Mouse (Mus musculus) lung, embryonic 14.5 days (tissue): ENCODE results near the gene Terf2. TPM values are rescaled to one million over a fixed set of nuclear protein-coding genes. Genes with fewer than 3 reads are reported as not detected.
A peak's percentile ranks its signal among the peaks of the same experiment; 100 is the strongest.

ENCODE experiments used
- ATAC-seq: fragments of 200-750 bp; cut with Nextera tagmentation; 2 replicates; pipeline ENCODE4 v1.8.0; 2017; ENCODE audit warnings: mild to moderate bottlenecking, moderate TSS enrichment, moderate library complexity; ENCODE audit not compliant: insufficient read depth
- DNase-seq: peaks from one replicate; pipeline ENCODE4 v3.0.0-alpha.2; 2015
- H3K27ac ChIP-seq: fragments of 300-500 bp; sonication (generic); 2 replicates; pipeline ENCODE4 v1.5.1; 2014; ENCODE audit warnings: low read depth, mild to moderate bottlenecking, moderate library complexity
- H3K27me3 ChIP-seq: fragments of 300-500 bp; sonication (generic); 2 replicates; pipeline ENCODE4 v1.6.1; 2014; ENCODE audit warnings: low read length, control low read depth; ENCODE audit not compliant: insufficient read depth
- H3K36me3 ChIP-seq: fragments of 300-500 bp; sonication (generic); 2 replicates; pipeline ENCODE4 v1.6.1; 2014; ENCODE audit warnings: control low read depth; ENCODE audit not compliant: insufficient read depth
- H3K4me1 ChIP-seq: fragments of 300-500 bp; sonication (generic); 2 replicates; pipeline ENCODE4 v1.6.1; 2014; ENCODE audit warnings: antibody characterized with exemption, control low read depth; ENCODE audit not compliant: insufficient read depth
- H3K4me2 ChIP-seq: fragments of 300-500 bp; sonication (generic); 2 replicates; pipeline ENCODE4 v1.6.1; 2014; ENCODE audit warnings: mild to moderate bottlenecking
- H3K4me3 ChIP-seq: fragments of 300-500 bp; sonication (generic); 2 replicates; pipeline ENCODE4 v1.5.1; 2014; ENCODE audit warnings: low read depth, low read length
- H3K9ac ChIP-seq: fragments of 300-500 bp; sonication (generic); 2 replicates; pipeline ENCODE4 v1.6.1; 2014
- H3K9me3 ChIP-seq: fragments of 300-500 bp; sonication (generic); 2 replicates; pipeline ENCODE4 v1.6.1; 2016; ENCODE audit warnings: low read depth, low read length, control low read depth
- CTCF ChIP-seq: IDR thresholded peaks from 2 replicates; pipeline ENCODE4 v1.5.1; 2016; ENCODE audit warnings: antibody characterized with exemption, low read depth
- WGBS: fragments of 180-500 bp; shearing (Covaris S2); extraction: QIAGEN DNeasy Blood & Tissue Kit; methylation state at CpG from one replicate; pipeline ENCODE4 v1.1.7; 2014; 5-methylcytosine and 5-hydroxymethylcytosine counted together
- polyA plus RNA-seq: library from polyadenylated mRNA; unstranded; fragments of >200 nt; fragmentation: Nextera tagmentation; extraction: Ambion mirVana; gene quantifications from 2 replicates; pipeline ENCODE4 v1.2.1, GENCODE M21; 2014

Terf2 gene
- polyA plus RNA-seq, 1 experiment from 2014 or later, result 14.7 TPM

DNA sequence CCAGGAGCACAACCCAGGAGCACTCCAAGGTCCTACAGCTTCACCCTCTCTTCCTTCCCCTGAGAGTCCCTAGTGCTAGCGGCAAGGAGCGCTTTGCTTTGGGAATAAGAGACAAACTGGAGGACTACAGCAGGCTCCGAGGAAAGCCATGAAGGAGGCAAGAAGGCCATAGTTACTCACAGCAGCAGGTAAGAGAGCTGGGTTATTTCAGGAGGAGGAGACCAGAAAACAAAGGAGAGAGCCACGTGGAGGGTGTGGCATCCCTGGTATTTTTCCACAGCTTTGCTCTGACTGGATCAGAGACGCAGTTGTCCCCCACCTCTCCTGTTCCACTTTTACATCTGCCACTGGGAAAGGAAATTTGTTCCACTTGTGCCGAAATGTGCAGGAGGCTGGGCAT, 37.5 kb upstream of the Terf2 start:
- Histone ChIP-seq H3K27ac (no peak overlapping the region), H3K9me3 (no peaks in the 10 kb centered on the region), H3K4me2 (no peak overlapping the region), H3K36me3 (no peaks in the 10 kb centered on the region), H3K4me3 (no peak overlapping the region), H3K4me1 (0 out of 2 replicates have a peak, but pooled peaks cover 2% of the 10 kb centered on the region), H3K27me3 (no peaks in the 10 kb centered on the region), H3K9ac (no peak overlapping the region)
- ATAC-seq (no peak), DNase-seq (no peak)
- no peak for TF ChIP-seq CTCF
- 53% methylated on average over 6 of the region's 6 CpGs for WGBS

DNA sequence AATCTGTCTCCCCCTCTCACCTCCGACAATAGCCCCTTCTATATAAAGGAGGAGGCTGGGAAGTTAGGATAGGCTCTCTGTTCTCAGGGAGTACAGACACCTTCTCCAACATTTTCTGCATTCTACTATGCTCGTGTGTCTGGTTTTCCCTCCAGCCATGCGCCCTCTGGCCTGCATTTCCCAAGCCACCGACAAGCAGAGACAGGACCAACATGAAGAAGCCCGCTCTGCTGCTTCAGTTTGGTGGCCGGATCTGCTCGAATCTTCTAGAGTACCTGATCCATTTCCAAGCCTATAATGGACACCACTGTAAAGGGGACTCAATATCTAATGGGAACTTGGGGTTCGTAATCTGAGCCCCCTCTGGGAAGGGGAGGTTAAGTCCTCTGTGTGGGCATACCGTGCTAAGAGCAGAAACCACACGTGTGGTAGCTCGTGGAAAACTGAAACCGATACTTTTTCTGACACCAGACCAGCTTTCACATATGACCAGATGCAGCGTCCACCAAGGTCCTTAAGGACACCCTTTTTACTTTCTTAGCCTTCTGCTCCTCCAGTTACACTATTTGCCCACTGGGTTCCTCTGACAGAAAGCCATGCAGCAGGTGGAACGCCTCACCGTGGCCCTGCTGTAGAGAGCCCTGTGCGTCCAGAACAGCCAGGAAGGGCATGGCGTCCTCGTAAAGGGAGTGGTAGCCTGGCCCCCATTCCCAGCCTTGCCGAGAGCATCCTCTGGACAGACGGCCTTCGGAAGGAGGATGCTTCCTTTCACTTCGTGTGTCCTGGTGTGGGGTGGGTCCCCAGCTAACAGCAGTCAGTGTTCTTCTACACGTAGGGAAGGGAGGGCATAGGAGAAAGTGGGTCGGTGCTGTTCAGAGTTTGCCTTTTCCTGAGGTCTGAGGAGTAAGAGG, 36.5 kb upstream of the Terf2 start:
- no peak for DNase-seq
- no peaks in the 10 kb centered on the region for H3K27me3 ChIP-seq
- no peak overlapping the region for H3K4me3 ChIP-seq
- no peaks in the 10 kb centered on the region for H3K9me3 ChIP-seq
- H3K4me1 ChIP-seq, result 0 out of 2 replicates have a peak, but pooled peaks cover 2% of the 10 kb centered on the region
- H3K27ac ChIP-seq, result no peak overlapping the region
- ATAC-seq, result no peak
- 73% methylated on average over 24 of the region's 24 CpGs for WGBS
- H3K4me2 ChIP-seq, result no peak overlapping the region
- H3K36me3 ChIP-seq, result no peaks in the 10 kb centered on the region
- TF ChIP-seq CTCF, result no peak
- H3K9ac ChIP-seq, result no peak overlapping the region

DNA sequence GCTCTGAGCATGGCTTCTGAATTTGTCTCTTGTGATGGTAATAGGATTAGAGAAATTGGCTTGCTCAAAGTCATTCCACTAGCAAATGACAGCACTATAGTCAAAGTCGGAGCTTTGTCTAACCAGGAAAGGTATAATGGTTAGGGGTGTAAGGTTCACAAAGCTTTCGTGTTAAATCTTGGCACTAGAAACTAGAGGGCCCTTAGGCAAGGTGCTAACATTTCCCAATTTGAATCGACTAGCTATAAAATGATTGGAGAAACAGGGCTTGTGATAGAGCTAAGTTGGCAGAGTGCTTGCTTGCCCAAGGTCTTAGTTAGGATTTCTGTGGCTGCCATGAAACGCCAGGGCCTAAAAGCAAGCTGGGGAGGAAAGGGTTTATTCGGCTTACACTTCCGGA, 33.7 kb upstream of the Terf2 start:
- DNase-seq, result no peak
- H3K4me1 ChIP-seq, result 0 out of 2 replicates have a peak, but pooled peaks cover 2% of the 10 kb centered on the region
- no peak overlapping the region for H3K9ac ChIP-seq
- H3K4me3 ChIP-seq, result no peak overlapping the region
- ATAC-seq, result no peak
- WGBS, result 75% methylated on average over 6 of the region's 6 CpGs
- no peaks in the 10 kb centered on the region for H3K27me3 ChIP-seq
- H3K4me2 ChIP-seq, result no peak overlapping the region
- peak overlapping the region; percentile 15; the same call in 1 of the 2 replicates for H3K27ac ChIP-seq
- no peaks in the 10 kb centered on the region for H3K9me3 ChIP-seq
- H3K36me3 ChIP-seq, result no peaks in the 10 kb centered on the region
- no peak for TF ChIP-seq CTCF

DNA sequence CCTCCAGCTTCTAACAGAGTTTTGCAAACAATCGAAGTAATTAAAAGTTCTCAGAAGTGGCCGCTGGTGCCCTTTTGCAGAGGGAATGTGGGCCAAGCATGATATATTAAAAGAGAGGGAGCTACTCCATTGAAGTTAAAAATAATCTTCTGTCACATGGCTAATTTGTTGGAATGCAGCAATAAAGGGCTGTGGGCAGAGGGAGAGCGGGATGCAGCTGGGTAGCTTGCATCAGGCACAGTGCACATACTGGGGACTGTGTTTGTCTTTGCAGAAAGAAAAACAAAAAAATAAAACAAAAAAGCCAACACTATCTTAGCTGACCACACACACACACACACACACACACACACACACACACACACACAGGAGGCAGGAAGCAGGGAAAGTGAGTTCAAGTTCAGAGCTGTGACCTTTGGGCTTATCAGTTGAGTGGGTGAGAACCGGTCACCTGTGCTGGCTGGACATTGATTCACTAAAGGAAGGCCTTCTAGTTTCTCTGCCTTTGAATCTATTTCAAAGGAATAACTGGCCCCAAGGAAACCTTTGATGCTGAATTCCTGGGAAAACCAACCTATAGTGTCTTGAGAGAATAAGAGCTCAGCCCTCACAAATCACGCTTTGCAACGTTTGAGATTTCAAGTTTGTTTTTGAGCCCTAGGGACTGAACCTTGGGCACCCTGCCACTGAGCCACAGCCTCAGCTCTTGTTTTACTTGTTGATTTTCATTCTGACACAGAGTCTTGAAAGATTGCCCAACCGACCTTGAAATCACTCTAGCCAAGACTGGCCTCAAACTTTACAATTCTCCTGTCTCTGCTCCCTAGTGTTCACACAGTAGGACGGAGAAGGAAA, 33.1 kb upstream of the Terf2 start:
- no peak overlapping the region for H3K9ac ChIP-seq
- TF ChIP-seq CTCF, result no peak
- ATAC-seq, result peak; percentile 56; the same call in 1 of the 2 replicates
- 0 out of 2 replicates have a peak, but pooled peaks cover 2% of the 10 kb centered on the region for H3K4me1 ChIP-seq
- 33% methylated on average over 8 of the region's 8 CpGs for WGBS
- no peak overlapping the region for H3K4me2 ChIP-seq
- H3K36me3 ChIP-seq, result no peaks in the 10 kb centered on the region
- H3K4me3 ChIP-seq, result no peak overlapping the region
- H3K9me3 ChIP-seq, result no peaks in the 10 kb centered on the region
- peak overlapping the region; percentile 15; the same call in 1 of the 2 replicates for H3K27ac ChIP-seq
- no peaks in the 10 kb centered on the region for H3K27me3 ChIP-seq
- peak; percentile 47 for DNase-seq

DNA sequence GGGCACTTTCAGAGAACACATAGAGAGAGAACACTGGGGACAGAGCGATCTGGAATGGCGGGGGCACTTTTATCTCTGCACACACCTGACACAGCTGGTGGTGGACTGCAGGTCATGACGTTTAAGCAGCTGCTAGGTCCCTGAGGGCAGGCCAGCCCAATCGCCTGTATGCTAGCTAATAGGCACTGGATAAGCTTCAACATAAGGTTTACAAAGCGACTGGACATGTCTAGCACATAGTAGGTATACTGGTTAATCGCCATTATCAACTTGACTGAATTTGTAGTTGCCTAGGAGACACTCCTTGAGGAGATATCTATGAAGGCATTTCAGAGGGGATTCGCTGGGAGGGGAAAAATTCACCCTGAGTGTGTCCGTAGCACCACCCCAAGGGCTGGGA, 28.0 kb upstream of the Terf2 start:
- H3K36me3 ChIP-seq, result no peaks in the 10 kb centered on the region
- H3K27me3 ChIP-seq, result no peaks in the 10 kb centered on the region
- no peak overlapping the region for H3K4me2 ChIP-seq
- WGBS, result 59% methylated on average over 8 of the region's 8 CpGs
- no peak overlapping the region for H3K4me3 ChIP-seq
- H3K27ac ChIP-seq, result no peak overlapping the region
- no peak for TF ChIP-seq CTCF
- H3K4me1 ChIP-seq, result 0 out of 2 replicates have a peak, but pooled peaks cover 10% of the 10 kb centered on the region
- DNase-seq (no peak), ATAC-seq (no peak)
- no peaks in the 10 kb centered on the region for H3K9me3 ChIP-seq
- H3K9ac ChIP-seq, result no peak overlapping the region

DNA sequence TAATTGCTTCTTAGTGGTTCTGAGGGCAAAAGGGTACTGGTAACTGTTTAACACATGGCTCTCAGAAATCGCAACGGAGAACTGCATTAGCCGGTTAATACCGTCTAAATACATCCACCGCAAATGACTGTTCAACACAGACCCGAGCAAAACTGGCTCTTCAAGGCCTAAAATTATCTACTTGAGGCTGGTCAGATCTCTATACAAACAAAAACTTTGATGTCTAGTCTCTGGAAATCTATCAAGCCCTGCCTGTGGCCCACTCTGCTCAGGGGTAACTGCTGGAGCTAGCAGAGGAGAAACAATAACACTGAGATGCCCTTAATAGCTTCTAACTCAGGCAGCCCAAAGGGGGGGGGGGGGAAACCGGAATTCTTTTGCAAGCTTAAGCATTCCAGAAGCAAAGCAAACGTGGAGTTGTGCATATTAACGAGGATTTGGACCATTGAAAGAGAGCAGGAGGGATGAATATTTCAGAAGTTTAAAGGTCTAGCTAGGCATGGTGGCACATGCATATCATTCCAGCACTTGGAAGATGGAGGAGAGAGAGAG, 26.8 kb upstream of the Terf2 start:
- Histone ChIP-seq H3K4me2 (no peak overlapping the region), H3K4me1 (peaks cover 16% of the 10 kb centered on the region), H3K4me3 (no peak overlapping the region), H3K27ac (peak overlapping the region; percentile 77), H3K9me3 (no peaks in the 10 kb centered on the region), H3K27me3 (no peaks in the 10 kb centered on the region), H3K9ac (no peak overlapping the region), H3K36me3 (no peaks in the 10 kb centered on the region)
- no peak for DNase-seq
- WGBS, result 13% methylated on average over 9 of the region's 9 CpGs
- ATAC-seq, result no peak
- no peak for TF ChIP-seq CTCF
